42 mouse cellular contexts compared by ENCODE assay signal in genomic region chr6:32109207-32109606, GRCm38 (mm10). TPM values are rescaled to one million over a fixed set of nuclear protein-coding genes. Genes with fewer than 3 reads are reported as not detected.
"Had no signal": no experiment of that assay in that cellular context is flagged by ENCODE, and none has a peak within 500 bp of the region (broad histone marks: within the 10 kb centered on the region; RNA-seq: fewer than 3 reads in every experiment).

No protein-coding gene starts in this region.

- DNase-seq: gastrocnemius, postnatal 14 days; gastrocnemius, postnatal 36 days; heart, adult 18-20 months; heart, postnatal 10 days; heart, postnatal 36 days; kidney, adult 11 months; kidney, adult 2 months; kidney, adult 9 months; kidney, postnatal 14 days; kidney, postnatal 36 days; layer of hippocampus, adult 9-11 months; layer of hippocampus, postnatal 36 days; left cerebral cortex, postnatal 4 days had no signal

- ATAC-seq: hindbrain, postnatal 0 days; intestine, embryonic 16.5 days; liver, embryonic 12.5 days had no signal

RNA-seq across cellular contexts. Expression of gene 1700012A03Rik, which starts 59.2 kb away (rescaled TPM):
- total RNA-seq: gastrocnemius, adult 18-20 months; gastrocnemius, adult 8-10 months; gastrocnemius, postnatal 14 days; gastrocnemius, postnatal 36 days; heart, adult 18-20 months; heart, adult 8-10 months; heart, postnatal 10 days; heart, postnatal 36 days; hindbrain, postnatal 0 days; layer of hippocampus, adult 18-20 months; layer of hippocampus, adult 8-10 months; layer of hippocampus, postnatal 14 days; layer of hippocampus, postnatal 36 days; left cerebral cortex, adult 18-20 months; left cerebral cortex, adult 8-10 months; left cerebral cortex, postnatal 10 days; left cerebral cortex, postnatal 25 days; left cerebral cortex, postnatal 4 days; liver, adult 2 months had no signal
- polyA plus RNA-seq: heart, embryonic 10.5 days; heart, embryonic 12.5 days; heart, embryonic 14.5 days; heart, embryonic 16.5 days; hindbrain, embryonic 11.5 days; hindbrain, embryonic 13.5 days; hindbrain, embryonic 15.5 days; hindbrain, postnatal 0 days; intestine, embryonic 14.5 days; intestine, embryonic 16.5 days; kidney, embryonic 15.5 days; kidney, postnatal 0 days; large intestine, adult 2 months; limb, embryonic 11.5 days; limb, embryonic 13.5 days; limb, embryonic 15.5 days; liver, adult 2 months; liver, embryonic 12.5 days; liver, embryonic 14.5 days had no signal
